Mouse (Mus musculus): Measurements from ENCODE around the gene Gm20388.

- TF ChIP-seq CTCF (IDR thresholded peaks at IDR 0.05; ENCODE audit: borderline replicate concordance, insufficient read depth, low read depth, low read length) (no peak), POLR2A (IDR thresholded peaks at IDR 0.05; ENCODE audit: borderline replicate concordance, insufficient read depth, low read length) (no peak)
Observed at GRCm38 (mm10) chr8:121811502-121811901, 1900.9 kb downstream of the Gm20388 start.
